Mouse (Mus musculus) small intestine, adult 2 months (tissue): ENCODE measurements at regions not wholly inside any gene's neighbourhood (a gene's known extent, or its start where the extent isn't known, plus 50 kb on each side); places are given as distances from the start of the nearest gene placed in this dataset.

Source experiments
- CTCF ChIP-seq: fragments of 200-500 bp; IDR thresholded peaks from 2 replicates; pipeline ENCODE4 v1.5.1; 2012; ENCODE audit warnings: low read depth, mild to moderate bottlenecking, control low read depth, inconsistent platforms, low read length, moderate library complexity, mixed read lengths; ENCODE audit not compliant: insufficient replicate concordance, insufficient read length; ENCODE audit errors: extremely low read depth
- POLR2A ChIP-seq: fragments of 200-500 bp; IDR thresholded peaks from 2 replicates; pipeline ENCODE4 v1.6.1; 2012; ENCODE audit warnings: low read depth, mild to moderate bottlenecking, control low read depth, inconsistent platforms, low read length, moderate library complexity

DNA sequence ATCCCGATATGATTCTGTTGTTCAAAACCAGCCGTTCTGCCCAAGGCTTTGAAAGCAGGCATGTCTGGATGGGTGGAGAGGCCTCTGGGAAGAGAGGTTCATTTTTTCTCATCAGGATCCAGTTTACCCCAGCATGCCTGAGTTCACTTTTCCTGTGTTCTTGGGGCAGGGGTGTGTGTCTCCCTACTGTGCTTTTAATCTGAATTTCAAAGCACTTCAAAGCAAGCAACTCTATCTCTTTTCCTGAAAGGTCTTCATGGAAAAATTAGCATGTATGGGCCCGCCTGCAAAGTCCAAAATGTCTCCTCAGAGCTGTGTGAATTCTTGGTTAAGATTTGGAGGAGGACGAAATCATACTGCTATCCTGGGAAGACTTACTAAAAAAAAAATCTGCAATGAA lies 187.2 kb downstream of the Ktn1 start:
- TF ChIP-seq CTCF (no peak), POLR2A (no peak)
